Mouse (Mus musculus): ENCODE results near the gene Brd1. TPM values are rescaled to one million over a fixed set of nuclear protein-coding genes. Genes with fewer than 3 reads are reported as not detected.

Gene Brd1
- polyA plus RNA-seq, 1 experiment from 2014 or later, result 15.9 TPM

DNA sequence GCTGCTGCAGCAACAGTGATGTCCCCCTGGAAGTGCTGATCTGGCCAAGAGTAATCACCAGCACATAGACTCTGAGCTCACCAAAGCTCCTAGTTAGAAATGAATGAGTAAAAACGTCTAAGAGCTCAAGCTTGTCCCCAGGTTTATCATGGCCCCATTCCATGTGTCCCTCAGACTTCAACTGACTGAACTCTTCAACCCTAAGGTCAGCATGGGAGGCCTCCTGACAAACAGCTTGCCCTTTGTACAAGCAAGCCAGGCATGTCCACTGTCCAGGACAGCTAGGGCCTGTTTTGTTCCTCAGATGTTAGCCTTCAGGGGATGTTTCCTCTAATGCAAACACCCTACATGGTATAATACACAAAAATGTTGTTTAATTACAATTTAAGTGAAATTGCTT is 29.7 kb downstream of the Brd1 start:
- Histone ChIP-seq H3K36me3 (ENCODE audit: control insufficient read depth, insufficient read depth, low read length) (peaks cover 51% of the 10 kb centered on the region), H3K27ac (ENCODE audit: low read depth, low read length) (no peak overlapping the region), H3K4me2 (no peak overlapping the region), H3K9ac (ENCODE audit: low read depth, low read length) (no peak overlapping the region), H3K4me1 (replicated peaks; ENCODE audit: control insufficient read depth, insufficient read depth, low read length) (no peaks in the 10 kb centered on the region), H3K27me3 (replicated peaks; ENCODE audit: control insufficient read depth, insufficient read depth, low read length) (no peaks in the 10 kb centered on the region), H3K9me3 (ENCODE audit: control insufficient read depth, low read length) (no peaks in the 10 kb centered on the region), H3K4me3 (ENCODE audit: low read depth, low read length) (no peak overlapping the region)
- no peak for ATAC-seq (replicated peaks; ENCODE audit: low FRiP score)
- 63% methylated on average over 1 of the region's 1 CpGs for whole genome bisulfite sequencing
- no peak for DNase-seq (ENCODE audit: low spot score)

- no peak overlapping the region for H3K4me2 ChIP-seq
- no peak for DNase-seq (ENCODE audit: low spot score)
- H3K27me3 ChIP-seq (replicated peaks; ENCODE audit: control insufficient read depth, insufficient read depth, low read length), result no peaks in the 10 kb centered on the region
- H3K4me3 ChIP-seq (ENCODE audit: low read depth, low read length), result no peak overlapping the region
- no peaks in the 10 kb centered on the region for H3K9me3 ChIP-seq (ENCODE audit: control insufficient read depth, low read length)
- ATAC-seq (replicated peaks; ENCODE audit: low FRiP score), result no peak
- no peaks in the 10 kb centered on the region for H3K4me1 ChIP-seq (replicated peaks; ENCODE audit: control insufficient read depth, insufficient read depth, low read length)
- H3K9ac ChIP-seq (ENCODE audit: low read depth, low read length), result no peak overlapping the region
- H3K27ac ChIP-seq (ENCODE audit: low read depth, low read length), result no peak overlapping the region
- WGBS, result 94% methylated on average over 3 of the region's 3 CpGs
- peaks cover 45% of the 10 kb centered on the region for H3K36me3 ChIP-seq (ENCODE audit: control insufficient read depth, insufficient read depth, low read length)
Observed at GRCm38 (mm10) chr15:88702501-88702900, 31.5 kb downstream of the Brd1 start.

GRCm38 (mm10) chr15:88700759-88701158 is 33.3 kb downstream of the Brd1 start:
- WGBS, result 92% methylated on average over 18 of the region's 18 CpGs
- H3K36me3 ChIP-seq (ENCODE audit: control insufficient read depth, insufficient read depth, low read length), result peaks cover 52% of the 10 kb centered on the region
- H3K9ac ChIP-seq (ENCODE audit: low read depth, low read length), result no peak overlapping the region
- no peak for ATAC-seq (replicated peaks; ENCODE audit: low FRiP score)
- no peak overlapping the region for H3K4me3 ChIP-seq (ENCODE audit: low read depth, low read length)
- H3K4me2 ChIP-seq, result no peak overlapping the region
- no peak for DNase-seq (ENCODE audit: low spot score)
- H3K4me1 ChIP-seq (replicated peaks; ENCODE audit: control insufficient read depth, insufficient read depth, low read length), result no peaks in the 10 kb centered on the region
- H3K27ac ChIP-seq (ENCODE audit: low read depth, low read length), result no peak overlapping the region
- H3K27me3 ChIP-seq (replicated peaks; ENCODE audit: control insufficient read depth, insufficient read depth, low read length), result no peaks in the 10 kb centered on the region
- no peaks in the 10 kb centered on the region for H3K9me3 ChIP-seq (ENCODE audit: control insufficient read depth, low read length)

- H3K9ac ChIP-seq (ENCODE audit: low read depth, low read length), result no peak overlapping the region
- ATAC-seq (replicated peaks; ENCODE audit: low FRiP score), result no peak
Observed at GRCm38 (mm10) chr15:88699508-88699907, 34.5 kb downstream of the Brd1 start.

DNA sequence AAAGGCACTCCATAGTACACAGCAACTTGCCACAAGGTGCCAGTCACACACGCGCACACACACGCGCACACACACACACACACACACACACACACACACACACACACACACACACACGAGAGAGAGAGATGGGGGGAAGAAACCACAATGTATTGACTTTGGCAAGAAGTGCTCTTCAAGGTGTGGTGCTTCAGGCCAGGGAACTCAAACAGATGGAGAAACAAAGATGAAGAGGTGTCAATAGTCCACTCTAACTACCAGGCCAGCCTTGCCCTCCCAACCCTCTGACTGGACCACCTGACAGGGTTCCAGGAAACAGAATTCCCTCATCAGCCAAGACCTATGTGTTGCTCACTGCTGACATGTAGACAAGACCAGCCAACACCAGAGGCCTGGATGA is 36.4 kb downstream of the Brd1 start:
- H3K9ac ChIP-seq (ENCODE audit: low read depth, low read length), result no peak overlapping the region
- H3K4me2 ChIP-seq, result no peak overlapping the region
- no peak for DNase-seq (ENCODE audit: low spot score)
- H3K4me3 ChIP-seq (ENCODE audit: low read depth, low read length), result no peak overlapping the region
- H3K27me3 ChIP-seq (replicated peaks; ENCODE audit: control insufficient read depth, insufficient read depth, low read length), result no peaks in the 10 kb centered on the region
- no peaks in the 10 kb centered on the region for H3K4me1 ChIP-seq (replicated peaks; ENCODE audit: control insufficient read depth, insufficient read depth, low read length)
- WGBS, result 91% methylated on average over 5 of the region's 5 CpGs
- no peaks in the 10 kb centered on the region for H3K9me3 ChIP-seq (ENCODE audit: control insufficient read depth, low read length)
- no peak for ATAC-seq (replicated peaks; ENCODE audit: low FRiP score)
- no peak overlapping the region for H3K27ac ChIP-seq (ENCODE audit: low read depth, low read length)
- peaks cover 42% of the 10 kb centered on the region for H3K36me3 ChIP-seq (ENCODE audit: control insufficient read depth, insufficient read depth, low read length)

More at GRCm38 (mm10) chr15:88699508-88699907, 34.5 kb downstream of the Brd1 start:
- Histone ChIP-seq H3K27me3 (replicated peaks; ENCODE audit: control insufficient read depth, insufficient read depth, low read length) (no peaks in the 10 kb centered on the region), H3K4me3 (ENCODE audit: low read depth, low read length) (no peak overlapping the region), H3K4me1 (replicated peaks; ENCODE audit: control insufficient read depth, insufficient read depth, low read length) (no peaks in the 10 kb centered on the region), H3K9me3 (ENCODE audit: control insufficient read depth, low read length) (no peaks in the 10 kb centered on the region), H3K4me2 (no peak overlapping the region), H3K27ac (ENCODE audit: low read depth, low read length) (no peak overlapping the region), H3K36me3 (ENCODE audit: control insufficient read depth, insufficient read depth, low read length) (peaks cover 52% of the 10 kb centered on the region)
- DNase-seq (ENCODE audit: low spot score), result no peak
- WGBS, result 94% methylated on average over 5 of the region's 5 CpGs

DNA sequence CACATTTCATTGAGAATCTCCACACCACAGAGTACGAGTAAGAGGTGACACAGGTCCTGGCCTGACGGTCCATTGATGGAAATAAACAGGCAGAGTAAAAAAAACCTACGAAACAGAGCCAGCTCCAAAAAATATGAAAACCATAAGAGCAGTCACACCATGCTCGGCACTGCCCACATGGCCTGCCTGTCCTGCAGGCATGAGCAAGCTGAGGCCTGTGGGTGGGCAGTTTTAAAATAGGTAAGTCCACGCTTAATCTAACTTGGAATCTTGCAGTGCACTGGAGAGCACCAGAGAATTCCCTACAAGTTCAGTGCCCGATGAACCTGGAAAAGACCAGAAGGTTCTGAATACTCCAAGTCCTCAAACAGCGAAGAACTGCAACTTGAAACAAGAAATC is 38.0 kb downstream of the Brd1 start:
- H3K4me3 ChIP-seq (ENCODE audit: low read depth, low read length), result no peak overlapping the region
- H3K36me3 ChIP-seq (ENCODE audit: control insufficient read depth, insufficient read depth, low read length), result peaks cover 43% of the 10 kb centered on the region
- ATAC-seq (replicated peaks; ENCODE audit: low FRiP score) (no peak), DNase-seq (ENCODE audit: low spot score) (no peak)
- H3K9ac ChIP-seq (ENCODE audit: low read depth, low read length), result no peak overlapping the region
- no peak overlapping the region for H3K4me2 ChIP-seq
- no peaks in the 10 kb centered on the region for H3K4me1 ChIP-seq (replicated peaks; ENCODE audit: control insufficient read depth, insufficient read depth, low read length)
- H3K27ac ChIP-seq (ENCODE audit: low read depth, low read length), result no peak overlapping the region
- no peaks in the 10 kb centered on the region for H3K27me3 ChIP-seq (replicated peaks; ENCODE audit: control insufficient read depth, insufficient read depth, low read length)
- no peaks in the 10 kb centered on the region for H3K9me3 ChIP-seq (ENCODE audit: control insufficient read depth, low read length)
- 91% methylated on average over 7 of the region's 7 CpGs for WGBS

DNA sequence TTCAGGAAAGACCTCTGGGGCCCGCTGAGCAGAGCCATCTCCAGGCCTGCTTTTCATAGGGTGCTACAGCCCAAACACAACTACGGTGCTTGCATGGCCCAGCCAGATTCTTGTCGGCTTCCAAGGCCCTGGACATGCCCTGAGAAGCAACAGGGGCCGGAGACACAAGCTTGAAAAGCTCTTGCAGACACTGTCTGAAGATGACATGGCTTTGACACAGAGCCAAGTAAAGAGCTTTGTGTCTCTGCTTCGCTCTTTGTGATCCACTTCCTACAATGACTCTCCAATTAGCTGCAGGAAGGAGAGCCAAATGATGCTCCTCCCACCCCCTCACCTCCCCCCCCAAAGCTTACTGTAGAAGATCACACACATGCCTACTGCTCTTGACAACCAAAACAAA is 40.0 kb downstream of the Brd1 start:
- Histone ChIP-seq H3K27me3 (replicated peaks; ENCODE audit: control insufficient read depth, insufficient read depth, low read length) (no peaks in the 10 kb centered on the region), H3K4me1 (replicated peaks; ENCODE audit: control insufficient read depth, insufficient read depth, low read length) (no peaks in the 10 kb centered on the region), H3K4me2 (no peak overlapping the region), H3K9ac (ENCODE audit: low read depth, low read length) (no peak overlapping the region), H3K4me3 (ENCODE audit: low read depth, low read length) (no peak overlapping the region), H3K27ac (ENCODE audit: low read depth, low read length) (no peak overlapping the region), H3K9me3 (ENCODE audit: control insufficient read depth, low read length) (no peaks in the 10 kb centered on the region), H3K36me3 (ENCODE audit: control insufficient read depth, insufficient read depth, low read length) (peaks cover 44% of the 10 kb centered on the region)
- WGBS, result 89% methylated on average over 5 of the region's 5 CpGs
- DNase-seq (ENCODE audit: low spot score), result no peak
- ATAC-seq (replicated peaks; ENCODE audit: low FRiP score), result no peak

DNA sequence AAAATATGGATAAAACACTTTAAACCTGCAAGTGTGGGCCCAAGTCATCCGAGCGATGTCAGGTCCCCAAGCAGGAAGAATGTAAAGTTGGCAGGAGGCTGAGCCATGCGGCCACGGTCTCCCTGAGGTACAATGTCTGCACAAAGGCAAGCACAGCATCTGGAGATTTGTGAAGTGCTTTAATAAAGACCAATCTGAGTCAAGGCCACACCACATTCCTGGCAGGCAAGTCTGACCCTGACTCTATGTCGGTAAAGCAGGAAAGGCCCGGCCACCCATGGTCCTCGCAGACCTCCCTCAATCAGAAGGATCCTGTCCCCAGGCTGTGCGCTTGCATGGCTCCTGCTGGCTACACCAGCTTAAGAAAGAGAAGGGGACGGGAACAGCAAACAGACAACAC is 41.3 kb downstream of the Brd1 start:
- no peaks in the 10 kb centered on the region for H3K27me3 ChIP-seq (replicated peaks; ENCODE audit: control insufficient read depth, insufficient read depth, low read length)
- no peaks in the 10 kb centered on the region for H3K4me1 ChIP-seq (replicated peaks; ENCODE audit: control insufficient read depth, insufficient read depth, low read length)
- no peaks in the 10 kb centered on the region for H3K9me3 ChIP-seq (ENCODE audit: control insufficient read depth, low read length)
- DNase-seq (ENCODE audit: low spot score) (no peak), ATAC-seq (replicated peaks; ENCODE audit: low FRiP score) (no peak)
- H3K36me3 ChIP-seq (ENCODE audit: control insufficient read depth, insufficient read depth, low read length), result peaks cover 56% of the 10 kb centered on the region
- no peak overlapping the region for H3K4me3 ChIP-seq (ENCODE audit: low read depth, low read length)
- WGBS, result 91% methylated on average over 9 of the region's 9 CpGs
- H3K27ac ChIP-seq (ENCODE audit: low read depth, low read length), result no peak overlapping the region
- no peak overlapping the region for H3K4me2 ChIP-seq
- no peak overlapping the region for H3K9ac ChIP-seq (ENCODE audit: low read depth, low read length)

- no peak overlapping the region for H3K4me3 ChIP-seq (ENCODE audit: low read depth, low read length)
- H3K4me2 ChIP-seq, result no peak overlapping the region
- no peaks in the 10 kb centered on the region for H3K9me3 ChIP-seq (ENCODE audit: control insufficient read depth, low read length)
- no peaks in the 10 kb centered on the region for H3K4me1 ChIP-seq (replicated peaks; ENCODE audit: control insufficient read depth, insufficient read depth, low read length)
- H3K27me3 ChIP-seq (replicated peaks; ENCODE audit: control insufficient read depth, insufficient read depth, low read length), result no peaks in the 10 kb centered on the region
- peaks cover 54% of the 10 kb centered on the region for H3K36me3 ChIP-seq (ENCODE audit: control insufficient read depth, insufficient read depth, low read length)
- H3K9ac ChIP-seq (ENCODE audit: low read depth, low read length), result no peak overlapping the region
- no peak for DNase-seq (ENCODE audit: low spot score)
- 94% methylated on average over 12 of the region's 12 CpGs for WGBS
- H3K27ac ChIP-seq (ENCODE audit: low read depth, low read length), result no peak overlapping the region
- ATAC-seq (replicated peaks; ENCODE audit: low FRiP score), result no peak
Observed at GRCm38 (mm10) chr15:88691129-88691528, 42.9 kb downstream of the Brd1 start.
